Mouse (Mus musculus): Measurements from ENCODE around the gene Ndufc2.

Gene Ndufc2

GRCm38 (mm10) chr7:97386806-97387370, 12.9 kb upstream of the Ndufc2 start:
- no peak for DNase-seq (ENCODE audit: extremely low read depth, low read depth, low spot score)

- DNase-seq (ENCODE audit: extremely low read depth, low read depth, low spot score), result no peak
These were observed 12.1 kb upstream of the Ndufc2 start for GRCm38 (mm10) chr7:97387561-97388147.

GRCm38 (mm10) chr7:97388541-97388940, 11.3 kb upstream of the Ndufc2 start:
- DNase-seq (ENCODE audit: extremely low read depth, low read depth, low spot score), result no peak

- DNase-seq (ENCODE audit: extremely low read depth, low read depth, low spot score), result no peak
These were observed 8.3 kb upstream of the Ndufc2 start for GRCm38 (mm10) chr7:97391293-97392078.

- DNase-seq (ENCODE audit: extremely low read depth, low read depth, low spot score), result no peak
These were observed 7.7 kb upstream of the Ndufc2 start for GRCm38 (mm10) chr7:97392079-97392445.

- DNase-seq (ENCODE audit: extremely low read depth, low read depth, low spot score), result no peak
These were observed 5.4 kb upstream of the Ndufc2 start for GRCm38 (mm10) chr7:97394375-97394774.

- no peak for DNase-seq (ENCODE audit: extremely low read depth, low read depth, low spot score)
These were observed 860 bp upstream of the Ndufc2 start for GRCm38 (mm10) chr7:97398943-97399342.

- DNase-seq (ENCODE audit: extremely low read depth, low read depth, low spot score), result no peak
These were observed 7.3 kb downstream of the Ndufc2 start for GRCm38 (mm10) chr7:97407145-97407544.

GRCm38 (mm10) chr7:97411106-97411505, 11.3 kb downstream of the Ndufc2 start:
- DNase-seq (ENCODE audit: extremely low read depth, low read depth, low spot score), result no peak

GRCm38 (mm10) chr7:97411575-97411974, 11.8 kb downstream of the Ndufc2 start:
- DNase-seq (ENCODE audit: extremely low read depth, low read depth, low spot score), result no peak

GRCm38 (mm10) chr7:97413981-97414380, 14.2 kb downstream of the Ndufc2 start:
- no peak for DNase-seq (ENCODE audit: extremely low read depth, low read depth, low spot score)

GRCm38 (mm10) chr7:97414426-97414825, 14.6 kb downstream of the Ndufc2 start:
- no peak for DNase-seq (ENCODE audit: extremely low read depth, low read depth, low spot score)

GRCm38 (mm10) chr7:97414915-97415687, 15.3 kb downstream of the Ndufc2 start:
- DNase-seq (ENCODE audit: extremely low read depth, low read depth, low spot score), result no peak

- DNase-seq (ENCODE audit: extremely low read depth, low read depth, low spot score), result no peak
These were observed 16.7 kb downstream of the Ndufc2 start for GRCm38 (mm10) chr7:97416473-97416872.

GRCm38 (mm10) chr7:97416906-97417777, 17.3 kb downstream of the Ndufc2 start, which contains the start of gene Thrsp:
TSS of gene Thrsp (minus strand) at chr7:97417730.
- DNase-seq (ENCODE audit: extremely low read depth, low read depth, low spot score), result no peak

- DNase-seq (ENCODE audit: extremely low read depth, low read depth, low spot score), result no peak
These were observed 18.9 kb downstream of the Ndufc2 start for GRCm38 (mm10) chr7:97418717-97419116.

- no peak for DNase-seq (ENCODE audit: extremely low read depth, low read depth, low spot score)
These were observed 19.4 kb downstream of the Ndufc2 start for GRCm38 (mm10) chr7:97419163-97419562.

- DNase-seq (ENCODE audit: extremely low read depth, low read depth, low spot score), result no peak
These were observed 20.6 kb downstream of the Ndufc2 start for GRCm38 (mm10) chr7:97420406-97420805.

GRCm38 (mm10) chr7:97420958-97421651, 21.3 kb downstream of the Ndufc2 start:
- no peak for DNase-seq (ENCODE audit: extremely low read depth, low read depth, low spot score)

GRCm38 (mm10) chr7:97423754-97424153, 24.0 kb downstream of the Ndufc2 start:
- no peak for DNase-seq (ENCODE audit: extremely low read depth, low read depth, low spot score)

Data from fat pad, adult 2 months (tissue).